Mouse (Mus musculus) c-Kit-positive CD71-positive TER-119-positive erythroid progenitor cells, embryonic 14.5 days (primary cell): ENCODE data around the gene Hhat.

Source experiments
- DNase-seq: peaks from one replicate; pipeline ENCODE4 v3.0.0-alpha.2; 2013; ENCODE audit warnings: low spot score

Gene Hhat

GRCm38 (mm10) chr1:192650586-192650985 lies 120.4 kb downstream of the Hhat start:
- no peak for DNase-seq

GRCm38 (mm10) chr1:192650023-192650422 lies 121.0 kb downstream of the Hhat start:
- no peak for DNase-seq

GRCm38 (mm10) chr1:192649233-192649632 lies 121.8 kb downstream of the Hhat start:
- DNase-seq, result no peak

GRCm38 (mm10) chr1:192647361-192647760 lies 123.7 kb downstream of the Hhat start:
- no peak for DNase-seq

GRCm38 (mm10) chr1:192642126-192642525 lies 128.9 kb downstream of the Hhat start:
- no peak for DNase-seq

GRCm38 (mm10) chr1:192639175-192639574 lies 131.8 kb downstream of the Hhat start:
- no peak for DNase-seq

- no peak for DNase-seq
Observed at GRCm38 (mm10) chr1:192621843-192622242, 149.2 kb downstream of the Hhat start.

GRCm38 (mm10) chr1:192613271-192613670 lies 157.8 kb downstream of the Hhat start:
- no peak for DNase-seq

GRCm38 (mm10) chr1:192611996-192612739 lies 158.9 kb downstream of the Hhat start:
- no peak for DNase-seq

- no peak for DNase-seq
Observed at GRCm38 (mm10) chr1:192606876-192607275, 164.1 kb downstream of the Hhat start.

GRCm38 (mm10) chr1:192604413-192604812 lies 166.6 kb downstream of the Hhat start:
- DNase-seq, result no peak

- DNase-seq, result no peak
Observed at GRCm38 (mm10) chr1:192603556-192603955, 167.5 kb downstream of the Hhat start.

GRCm38 (mm10) chr1:192601206-192601605 lies 169.8 kb downstream of the Hhat start:
- no peak for DNase-seq

GRCm38 (mm10) chr1:192599746-192600145 lies 171.3 kb downstream of the Hhat start:
- DNase-seq, result no peak

- DNase-seq, result peak; percentile 32
Observed at GRCm38 (mm10) chr1:192598380-192598779, 172.6 kb downstream of the Hhat start.

GRCm38 (mm10) chr1:192595426-192595825 lies 175.6 kb downstream of the Hhat start:
- DNase-seq, result no peak

GRCm38 (mm10) chr1:192593492-192593891 lies 177.5 kb downstream of the Hhat start:
- no peak for DNase-seq

GRCm38 (mm10) chr1:192587451-192587850 lies 183.6 kb downstream of the Hhat start:
- no peak for DNase-seq

GRCm38 (mm10) chr1:192585289-192585688 lies 185.7 kb downstream of the Hhat start:
- no peak for DNase-seq

GRCm38 (mm10) chr1:192582921-192583320 lies 188.1 kb downstream of the Hhat start:
- DNase-seq, result no peak

- DNase-seq, result no peak
Observed at GRCm38 (mm10) chr1:192564691-192565090, 206.3 kb downstream of the Hhat start.

GRCm38 (mm10) chr1:192559341-192559740 lies 211.7 kb downstream of the Hhat start:
- DNase-seq, result no peak

- no peak for DNase-seq
Observed at GRCm38 (mm10) chr1:192557978-192558594, 212.9 kb downstream of the Hhat start.

- no peak for DNase-seq
Observed at GRCm38 (mm10) chr1:192555516-192555915, 215.5 kb downstream of the Hhat start.
